Mouse (Mus musculus): ENCODE results near the gene Mnt. TPM values are rescaled to one million over a fixed set of nuclear protein-coding genes. Genes with fewer than 3 reads are reported as not detected.

Gene Mnt
- polyA plus RNA-seq, 1 experiment from 2014 or later: 24.7 TPM

GRCm38 (mm10) chr11:74837694-74838431 lies 7.1 kb downstream of the Mnt start:
- in situ Hi-C loops (cut with MboI; ENCODE audit: low pct_unique_long_range_greater_than_20kb): no loop called here
- ATAC-seq: peak; percentile 15
- H3K27me3 ChIP-seq: no peaks in the 10 kb centered on the region
- DNase-seq (ENCODE audit: low read depth, low spot score): no peak
- TF ChIP-seq CTCF (IDR thresholded peaks at IDR 0.05): no peak
- ChIA-PET POLR2A (interaction anchor here (1.5 kb wide), 1 partner anchor 8 kb away, joined by 4 read pairs; no protein-coding TSS in a partner anchor), CTCF (interaction anchor here (1.0 to 1.7 kb wide), 2 partner anchors 11 to 16 kb away, joined by 4 read pairs; no protein-coding TSS in a partner anchor)

- H3K27me3 ChIP-seq: no peaks in the 10 kb centered on the region
- POLR2A ChIA-PET: interaction anchor here (1.1 to 1.5 kb wide), 2 partner anchors 9 to 10 kb away, joined by 4 read pairs; no protein-coding TSS in a partner anchor
- CTCF ChIA-PET: interaction anchor here (1.0 to 1.7 kb wide), 2 partner anchors 10 to 17 kb away, joined by 4 read pairs; no protein-coding TSS in a partner anchor
- DNase-seq (ENCODE audit: low read depth, low spot score) (no peak), ATAC-seq (peak; percentile 62)
- in situ Hi-C loops (cut with MboI; ENCODE audit: low pct_unique_long_range_greater_than_20kb): no loop called here
- TF ChIP-seq CTCF (IDR thresholded peaks at IDR 0.05): no peak
Observed at GRCm38 (mm10) chr11:74838441-74838840, 7.7 kb downstream of the Mnt start.

GRCm38 (mm10) chr11:74838971-74839370 lies 8.3 kb downstream of the Mnt start:
- POLR2A ChIA-PET: interaction anchor here (1.1 to 1.5 kb wide), 2 partner anchors 9 to 10 kb away, joined by 4 read pairs; no protein-coding TSS in a partner anchor
- peak; percentile 68 for DNase-seq (ENCODE audit: low read depth, low spot score)

GRCm38 (mm10) chr11:74839860-74840715 lies 9.4 kb downstream of the Mnt start:
- ATAC-seq (no peak), DNase-seq (ENCODE audit: low read depth, low spot score) (no peak)
- no peak for TF ChIP-seq CTCF (IDR thresholded peaks at IDR 0.05)
- in situ Hi-C loops (cut with MboI; ENCODE audit: low pct_unique_long_range_greater_than_20kb): no loop called here
- CTCF ChIA-PET: interaction anchor here (1.6 to 1.7 kb wide), 2 partner anchors 18 to 19 kb away, joined by 4 to 8 read pairs; no protein-coding TSS in a partner anchor
- POLR2A ChIA-PET: interaction anchor here (0.5 to 1.9 kb wide), 2 partner anchors 11 to 62 kb away, joined by 3 to 10 read pairs; no protein-coding TSS in a partner anchor
- no peaks in the 10 kb centered on the region for H3K27me3 ChIP-seq

More at GRCm38 (mm10) chr11:74838971-74839370, 8.3 kb downstream of the Mnt start:
- TF ChIP-seq CTCF (IDR thresholded peaks at IDR 0.05): no peak
- ATAC-seq: peak; percentile 50
- CTCF ChIA-PET: interaction anchor here (1.0 to 1.7 kb wide), 2 partner anchors 10 to 17 kb away, joined by 4 read pairs; no protein-coding TSS in a partner anchor
- H3K27me3 ChIP-seq: no peaks in the 10 kb centered on the region
- in situ Hi-C loops (cut with MboI; ENCODE audit: low pct_unique_long_range_greater_than_20kb): no loop called here

- no peak for ATAC-seq
- in situ Hi-C loops (cut with MboI; ENCODE audit: low pct_unique_long_range_greater_than_20kb): no loop called here
- no peak for DNase-seq (ENCODE audit: low read depth, low spot score)
- ChIA-PET POLR2A (interaction anchor here (0.5 to 1.9 kb wide), 2 partner anchors 11 to 62 kb away, joined by 3 to 10 read pairs; no protein-coding TSS in a partner anchor), CTCF (interaction anchor here (1.6 kb wide), 1 partner anchor 20 kb away, joined by 8 read pairs; no protein-coding TSS in a partner anchor)
- TF ChIP-seq CTCF (IDR thresholded peaks at IDR 0.05): no peak
- H3K27me3 ChIP-seq: no peaks in the 10 kb centered on the region
Observed at GRCm38 (mm10) chr11:74840739-74841138, 10.0 kb downstream of the Mnt start.

GRCm38 (mm10) chr11:74841366-74841765 lies 10.6 kb downstream of the Mnt start:
- in situ Hi-C loops (cut with MboI; ENCODE audit: low pct_unique_long_range_greater_than_20kb): no loop called here
- POLR2A ChIA-PET: interaction anchor here (1.9 kb wide), 1 partner anchor 12 kb away, joined by 10 read pairs; no protein-coding TSS in a partner anchor
- CTCF ChIA-PET: interaction anchor here (1.6 kb wide), 1 partner anchor 20 kb away, joined by 8 read pairs; no protein-coding TSS in a partner anchor
- ATAC-seq: peak; percentile 5
- DNase-seq (ENCODE audit: low read depth, low spot score): peak; percentile 72
- H3K27me3 ChIP-seq: no peaks in the 10 kb centered on the region
- TF ChIP-seq CTCF (IDR thresholded peaks at IDR 0.05): no peak

GRCm38 (mm10) chr11:74842045-74842444 lies 11.3 kb downstream of the Mnt start:
- POLR2A ChIA-PET: no interaction called here
- ATAC-seq (no peak), DNase-seq (ENCODE audit: low read depth, low spot score) (no peak)
- in situ Hi-C loops (cut with MboI; ENCODE audit: low pct_unique_long_range_greater_than_20kb): no loop called here
- TF ChIP-seq CTCF (IDR thresholded peaks at IDR 0.05): no peak
- CTCF ChIA-PET: no interaction called here
- no peaks in the 10 kb centered on the region for H3K27me3 ChIP-seq

- no peaks in the 10 kb centered on the region for H3K27me3 ChIP-seq
- TF ChIP-seq CTCF (IDR thresholded peaks at IDR 0.05): no peak
- CTCF ChIA-PET: no interaction called here
- ATAC-seq (no peak), DNase-seq (ENCODE audit: low read depth, low spot score) (no peak)
- in situ Hi-C loops (cut with MboI; ENCODE audit: low pct_unique_long_range_greater_than_20kb): no loop called here
- POLR2A ChIA-PET: no interaction called here
Observed at GRCm38 (mm10) chr11:74842656-74843434, 12.1 kb downstream of the Mnt start.

- H3K27me3 ChIP-seq: no peaks in the 10 kb centered on the region
- ChIA-PET POLR2A (no interaction called here), CTCF (no interaction called here)
- in situ Hi-C loops (cut with MboI; ENCODE audit: low pct_unique_long_range_greater_than_20kb): no loop called here
- ATAC-seq (no peak), DNase-seq (ENCODE audit: low read depth, low spot score) (no peak)
- no peak for TF ChIP-seq CTCF (IDR thresholded peaks at IDR 0.05)
Observed at GRCm38 (mm10) chr11:74843435-74843714, 12.7 kb downstream of the Mnt start.

- TF ChIP-seq CTCF (IDR thresholded peaks at IDR 0.05): no peak
- ChIA-PET POLR2A (no interaction called here), CTCF (no interaction called here)
- no peaks in the 10 kb centered on the region for H3K27me3 ChIP-seq
- in situ Hi-C loops (cut with MboI; ENCODE audit: low pct_unique_long_range_greater_than_20kb): no loop called here
- DNase-seq (ENCODE audit: low read depth, low spot score) (no peak), ATAC-seq (no peak)
Observed at GRCm38 (mm10) chr11:74843761-74844160, 13.0 kb downstream of the Mnt start.

Data from Patski (cell line).